Mouse (Mus musculus) embryonic facial prominence, embryonic 11.5 days (tissue): Measurements from ENCODE around the gene Sox30. TPM values are rescaled to one million over a fixed set of nuclear protein-coding genes. Genes with fewer than 3 reads are reported as not detected.

Experiments used
- ATAC-seq: fragments of 200-750 bp; cut with Nextera tagmentation; replicated peaks from 2 replicates; pipeline ENCODE4 v1.8.0; 2017; ENCODE audit warnings: low read depth; ENCODE audit not compliant: insufficient number of reproducible peaks, low FRiP score, low TSS enrichment
- DNase-seq: peaks from one replicate; pipeline ENCODE4 v3.0.0-alpha.2; 2015; ENCODE audit warnings: low spot score
- H3K27ac ChIP-seq: fragments of 300-500 bp; sonication (generic); replicated peaks from 2 replicates; pipeline ENCODE4 v1.5.1; 2014; ENCODE audit warnings: mild to moderate bottlenecking, low read depth, low read length, control low read depth
- H3K27me3 ChIP-seq: fragments of 300-500 bp; sonication (generic); 2 replicates; pipeline ENCODE4 v1.6.1; 2014; ENCODE audit warnings: mild to moderate bottlenecking, low read length, moderate library complexity, mixed read lengths; ENCODE audit not compliant: control insufficient read depth, insufficient read depth
- H3K36me3 ChIP-seq: fragments of 300-500 bp; sonication (generic); replicated peaks from 2 replicates; pipeline ENCODE4 v1.6.1; 2014; ENCODE audit warnings: low read depth, mild to moderate bottlenecking, low read length, moderate library complexity, mixed read lengths; ENCODE audit not compliant: control insufficient read depth, insufficient read depth
- H3K4me1 ChIP-seq: fragments of 300-500 bp; sonication (generic); 2 replicates; pipeline ENCODE4 v1.6.1; 2014; ENCODE audit warnings: low read length, mixed read lengths; ENCODE audit not compliant: control insufficient read depth, insufficient read depth
- H3K4me2 ChIP-seq: fragments of 300-500 bp; sonication (generic); 2 replicates; pipeline ENCODE4 v1.6.1; 2014; ENCODE audit warnings: low read depth, mild to moderate bottlenecking, control low read depth, low read length, moderate library complexity
- H3K4me3 ChIP-seq: fragments of 300-500 bp; sonication (generic); 2 replicates; pipeline ENCODE4 v1.5.1; 2014; ENCODE audit warnings: low read depth, low read length, control low read depth
- H3K9ac ChIP-seq: fragments of 300-500 bp; sonication (generic); replicated peaks from 2 replicates; pipeline ENCODE4 v1.6.1; 2014; ENCODE audit warnings: mild to moderate bottlenecking, control low read depth, low read length
- H3K9me3 ChIP-seq: fragments of 300-500 bp; sonication (generic); replicated peaks from 2 replicates; pipeline ENCODE4 v1.6.1; 2016; ENCODE audit warnings: mild to moderate bottlenecking, low read length, inconsistent platforms, mixed read lengths; ENCODE audit not compliant: control insufficient read depth
- WGBS: fragments of 180-500 bp; shearing (Covaris S2); extraction: QIAGEN DNeasy Blood & Tissue Kit; methylation state at CpG from one replicate; pipeline ENCODE4 v1.1.7; 2014; 5-methylcytosine and 5-hydroxymethylcytosine counted together
- polyA plus RNA-seq: library from polyadenylated mRNA; unstranded; fragments of >200 nt; fragmentation: Nextera tagmentation; extraction: Ambion mirVana; gene quantifications from 2 replicates; pipeline ENCODE4 v1.2.1, GENCODE M21; 2014

Gene Sox30
- polyA plus RNA-seq: 0.22 and 0.25 TPM in 2 replicates

GRCm38 (mm10) chr11:45979946-45980892 lies at the start of gene Sox30:
Gene Sox30 (plus strand): TSS chr11:45980310.
- peak; percentile 96 for ATAC-seq
- 15% methylated on average over 48 of the region's 115 CpGs for WGBS
- H3K27ac ChIP-seq: no peak within 1 kb of the TSS

GRCm38 (mm10) chr11:45932771-45933170 lies 47.3 kb upstream of the Sox30 start:
- Histone ChIP-seq H3K4me2 (no peak overlapping the region), H3K4me1 (no peaks in the 10 kb centered on the region), H3K27me3 (no peaks in the 10 kb centered on the region), H3K9ac (no peak overlapping the region), H3K4me3 (no peak overlapping the region), H3K27ac (no peak overlapping the region), H3K9me3 (no peaks in the 10 kb centered on the region), H3K36me3 (peaks cover 4% of the 10 kb centered on the region)
- ATAC-seq (no peak), DNase-seq (no peak)
- 92% methylated on average over 10 of the region's 10 CpGs for WGBS

More at GRCm38 (mm10) chr11:45979946-45980892, at the start of gene Sox30:
- peak; percentile 76 for DNase-seq
- Histone ChIP-seq H3K9me3 (no peaks in the 10 kb centered on the region), H3K4me2 (peak within 1 kb of the TSS; percentile 69), H3K9ac (peak within 1 kb of the TSS; percentile 75), H3K36me3 (no peaks in the 10 kb centered on the region), H3K4me3 (peak within 1 kb of the TSS; percentile 54), H3K27me3 (no peaks in the 10 kb centered on the region), H3K4me1 (no peaks in the 10 kb centered on the region)

GRCm38 (mm10) chr11:45937478-45937877 lies 42.6 kb upstream of the Sox30 start:
- Histone ChIP-seq H3K4me1 (no peaks in the 10 kb centered on the region), H3K27ac (no peak overlapping the region), H3K36me3 (peaks cover 4% of the 10 kb centered on the region), H3K4me3 (no peak overlapping the region), H3K4me2 (no peak overlapping the region), H3K9me3 (no peaks in the 10 kb centered on the region), H3K27me3 (no peaks in the 10 kb centered on the region), H3K9ac (no peak overlapping the region)
- no peak for ATAC-seq
- no peak for DNase-seq
- 91% methylated on average over 8 of the region's 8 CpGs for WGBS

GRCm38 (mm10) chr11:45938917-45939316 lies 41.2 kb upstream of the Sox30 start:
- H3K36me3 ChIP-seq: peaks cover 4% of the 10 kb centered on the region

GRCm38 (mm10) chr11:45942281-45942680 lies 37.8 kb upstream of the Sox30 start:
- Histone ChIP-seq H3K9ac (no peak overlapping the region), H3K4me1 (no peaks in the 10 kb centered on the region), H3K4me3 (no peak overlapping the region), H3K27ac (no peak overlapping the region), H3K9me3 (no peaks in the 10 kb centered on the region), H3K27me3 (no peaks in the 10 kb centered on the region), H3K36me3 (peaks cover 1% of the 10 kb centered on the region), H3K4me2 (no peak overlapping the region)
- no peak for DNase-seq
- ATAC-seq: no peak
- WGBS: 80% methylated on average over 7 of the region's 7 CpGs

More at GRCm38 (mm10) chr11:45938917-45939316, 41.2 kb upstream of the Sox30 start:
- H3K27me3 ChIP-seq: no peaks in the 10 kb centered on the region
- H3K9me3 ChIP-seq: no peaks in the 10 kb centered on the region
- DNase-seq: no peak
- no peak overlapping the region for H3K4me3 ChIP-seq
- no peak overlapping the region for H3K9ac ChIP-seq
- ATAC-seq: no peak
- 94% methylated on average over 8 of the region's 8 CpGs for WGBS
- H3K4me1 ChIP-seq: no peaks in the 10 kb centered on the region
- no peak overlapping the region for H3K4me2 ChIP-seq
- no peak overlapping the region for H3K27ac ChIP-seq

GRCm38 (mm10) chr11:45943108-45943705 lies 36.9 kb upstream of the Sox30 start:
- no peak for ATAC-seq
- Histone ChIP-seq H3K4me3 (0 out of 2 replicates have a peak overlapping the region, but pooled peaks have one; percentile 1), H3K9me3 (no peaks in the 10 kb centered on the region), H3K4me2 (peak overlapping the region; percentile 91), H3K36me3 (no peaks in the 10 kb centered on the region; the same call in 1 of the 2 replicates), H3K27ac (no peak overlapping the region), H3K4me1 (no peaks in the 10 kb centered on the region), H3K27me3 (no peaks in the 10 kb centered on the region), H3K9ac (no peak overlapping the region)
- DNase-seq: no peak
- WGBS: 73% methylated on average over 7 of the region's 7 CpGs

- H3K9ac ChIP-seq: peak overlapping the region; percentile 88
- no peak overlapping the region for H3K27ac ChIP-seq
- peak; percentile 77 for ATAC-seq
- no peaks in the 10 kb centered on the region for H3K4me1 ChIP-seq
- H3K36me3 ChIP-seq: no peaks in the 10 kb centered on the region; the same call in 1 of the 2 replicates
- DNase-seq: peak; percentile 33
- H3K9me3 ChIP-seq: no peaks in the 10 kb centered on the region
- no peaks in the 10 kb centered on the region for H3K27me3 ChIP-seq
- under 1% methylated on average over 48 of the region's 49 CpGs for WGBS
- H3K4me2 ChIP-seq: peak overlapping the region; percentile 91
- peak overlapping the region; percentile 87 for H3K4me3 ChIP-seq
Measured at GRCm38 (mm10) chr11:45943891-45944642, 36.0 kb upstream of the Sox30 start.
